Mouse (Mus musculus) kidney, embryonic 16.5 days (tissue): ENCODE measurements around the gene Nelfe. TPM values are rescaled to one million over a fixed set of nuclear protein-coding genes. Genes with fewer than 3 reads are reported as not detected.
"Not testable (repeated sequence)": the region's sequence is repeated elsewhere in the genome, so short reads cannot be mapped to it uniquely, and the experiment has no call there.

ENCODE experiments used
- ATAC-seq: fragments of 200-750 bp; cut with Nextera tagmentation; 2 replicates; pipeline ENCODE4 v1.8.0; 2017; ENCODE audit warnings: moderate TSS enrichment; ENCODE audit not compliant: low FRiP score, low TSS enrichment
- H3K27ac ChIP-seq: fragments of 300-500 bp; sonication (generic); 2 replicates; pipeline ENCODE4 v1.5.1; 2014; ENCODE audit warnings: low read length
- H3K27me3 ChIP-seq: fragments of 300-500 bp; sonication (generic); 2 replicates; pipeline ENCODE4 v1.6.1; 2014; ENCODE audit warnings: low read length, control low read depth, mixed read lengths; ENCODE audit not compliant: insufficient read depth
- H3K36me3 ChIP-seq: fragments of 300-500 bp; sonication (generic); 2 replicates; pipeline ENCODE4 v1.6.1; 2014; ENCODE audit warnings: low read length, control low read depth, mixed read lengths; ENCODE audit not compliant: insufficient read depth
- H3K4me1 ChIP-seq: fragments of 300-500 bp; sonication (generic); 2 replicates; pipeline ENCODE4 v1.6.1; 2014; ENCODE audit warnings: low read length, control low read depth, mixed read lengths; ENCODE audit not compliant: insufficient read depth
- H3K4me2 ChIP-seq: fragments of 300-500 bp; sonication (generic); replicated peaks from 2 replicates; pipeline ENCODE4 v1.6.1; 2014; ENCODE audit warnings: low read depth, low read length
- H3K4me3 ChIP-seq: fragments of 300-500 bp; sonication (generic); 2 replicates; pipeline ENCODE4 v1.5.1; 2014; ENCODE audit warnings: mild to moderate bottlenecking, low read length
- H3K9ac ChIP-seq: fragments of 300-500 bp; sonication (generic); replicated peaks from 2 replicates; pipeline ENCODE4 v1.6.1; 2014; ENCODE audit warnings: low read length
- H3K9me3 ChIP-seq: fragments of 300-500 bp; sonication (generic); 2 replicates; pipeline ENCODE4 v1.6.1; 2016; ENCODE audit warnings: low read length, control low read depth
- WGBS: fragments of 180-500 bp; shearing (Covaris S2); extraction: QIAGEN DNeasy Blood & Tissue Kit; methylation state at CpG from one replicate; pipeline ENCODE4 v1.1.7; 2014; 5-methylcytosine and 5-hydroxymethylcytosine counted together
- polyA plus RNA-seq: library from polyadenylated mRNA; unstranded; fragments of >200 nt; fragmentation: Nextera tagmentation; extraction: Ambion mirVana; gene quantifications from 2 replicates; pipeline ENCODE4 v1.2.1, GENCODE M21; 2015

Nelfe gene
- 117 and 121 TPM in 2 replicates for polyA plus RNA-seq

DNA sequence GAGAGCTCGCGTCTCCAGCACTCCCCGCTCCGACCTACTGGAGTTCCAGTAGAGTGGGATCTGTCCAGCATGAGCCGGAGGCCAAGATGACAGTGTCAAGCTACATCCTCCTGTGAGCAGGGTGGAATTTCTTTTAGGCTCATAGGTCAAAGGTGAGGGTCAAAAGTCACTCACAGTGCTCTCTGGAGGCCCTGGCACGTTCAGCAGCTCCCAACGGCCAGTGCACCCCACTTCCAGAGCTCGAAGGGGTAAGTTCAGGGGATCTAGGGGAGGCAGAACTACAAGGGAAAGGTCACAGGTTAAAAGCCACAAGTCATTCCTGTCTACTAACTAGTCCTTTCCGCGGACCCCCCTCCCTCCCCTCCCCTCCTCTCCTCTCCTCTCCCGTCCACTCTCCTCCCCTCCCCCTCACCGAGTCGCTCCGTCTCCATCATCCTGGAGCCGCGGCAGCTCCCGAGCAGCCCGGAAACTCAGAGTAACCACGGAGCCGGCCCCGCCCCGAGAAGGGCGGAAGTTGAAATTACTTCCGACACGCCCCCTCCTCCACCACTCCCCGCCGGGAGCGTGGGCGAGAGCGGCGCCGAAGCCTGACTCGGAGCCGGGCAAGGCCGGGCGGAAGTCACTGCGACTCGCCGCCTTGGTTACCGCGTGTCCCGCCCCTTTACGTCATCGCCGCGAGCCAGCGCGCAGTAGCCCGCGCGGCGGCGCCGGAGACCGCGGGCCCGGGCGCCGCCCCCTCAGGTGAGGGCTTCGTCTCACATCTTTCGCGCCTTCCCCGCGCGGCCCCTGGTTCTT, at the start of gene Nelfe, which contains the start of gene Skiv2l:
TSS of gene Nelfe (plus strand) at position 670 of the 795 bp plus-strand sequence.
TSS of gene Skiv2l (minus strand) at position 489 of the 795 bp plus-strand sequence.
- peak within 1 kb of the TSS; percentile 82 for H3K9ac ChIP-seq
- peak within 1 kb of the TSS; percentile 54 for H3K27ac ChIP-seq
- H3K4me1 ChIP-seq: peaks cover 16% of the 10 kb centered on the region
- no peaks in the 10 kb centered on the region for H3K9me3 ChIP-seq
- peaks cover 53% of the 10 kb centered on the region for H3K36me3 ChIP-seq
- H3K4me2 ChIP-seq: peak within 1 kb of the TSS; percentile 89
- no peaks in the 10 kb centered on the region for H3K27me3 ChIP-seq
- H3K4me3 ChIP-seq: peak within 1 kb of the TSS; percentile 77
- ATAC-seq: peak; percentile 97
- under 1% methylated on average over 61 of the region's 65 CpGs for WGBS

- not testable (repeated sequence) for ATAC-seq, H3K27me3 ChIP-seq, H3K4me2 ChIP-seq, H3K36me3 ChIP-seq, H3K9ac ChIP-seq, H3K4me3 ChIP-seq, H3K9me3 ChIP-seq, H3K4me1 ChIP-seq, H3K27ac ChIP-seq
- WGBS: 96% methylated on average over 14 of the region's 16 CpGs
Observed at GRCm38 (mm10) chr17:34800781-34801305, 49.3 kb upstream of the Nelfe start.

DNA sequence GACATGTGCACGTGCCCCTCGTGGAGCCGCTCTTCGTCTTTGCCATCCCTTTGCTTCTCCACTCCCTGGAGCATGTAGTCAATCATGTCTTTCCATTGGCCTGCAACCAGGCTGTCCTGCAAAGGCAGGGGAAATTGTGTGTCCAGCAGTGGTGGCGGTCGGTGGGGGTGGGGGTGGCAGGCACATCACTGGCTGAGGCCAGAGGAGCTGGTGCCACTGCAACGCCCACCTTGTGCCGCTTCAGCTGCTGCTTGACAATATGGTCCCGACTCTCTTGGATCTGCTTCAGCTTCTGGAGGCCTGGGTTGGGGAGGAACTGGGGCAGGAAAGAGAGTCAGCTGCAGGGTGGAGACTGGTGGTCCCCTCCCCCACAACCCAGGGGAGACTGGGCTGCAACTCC, 47.4 kb upstream of the Nelfe start:
- not testable (repeated sequence) for H3K4me1 ChIP-seq

DNA sequence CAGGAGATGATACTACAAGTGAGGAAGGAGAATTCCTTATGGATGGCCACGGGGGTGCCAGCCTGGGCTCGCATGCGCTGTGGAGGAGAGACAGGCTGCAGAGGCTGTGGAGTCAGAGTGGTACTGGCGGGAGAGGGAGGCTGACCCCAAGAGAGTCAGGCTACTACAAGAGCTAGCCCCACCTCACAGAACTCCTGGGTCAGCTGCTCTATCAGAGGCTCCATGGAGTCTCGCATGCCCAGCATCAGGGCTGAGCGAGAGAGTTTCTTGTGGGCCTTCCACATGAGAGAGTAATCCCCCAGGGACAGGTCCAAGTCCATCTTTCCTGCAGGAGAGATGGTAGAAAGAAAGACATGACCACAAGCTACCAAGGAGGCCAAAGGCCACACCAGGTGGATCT, 46.8 kb upstream of the Nelfe start:
- not testable (repeated sequence) for H3K9me3 ChIP-seq, H3K9ac ChIP-seq, ATAC-seq, H3K27me3 ChIP-seq, H3K4me3 ChIP-seq, H3K36me3 ChIP-seq, H3K27ac ChIP-seq, H3K4me2 ChIP-seq, H3K4me1 ChIP-seq
- 93% methylated on average over 6 of the region's 6 CpGs for WGBS

More for the DNA sequence above, 47.4 kb upstream of the Nelfe start:
- not testable (repeated sequence) for H3K9ac ChIP-seq, H3K9me3 ChIP-seq, H3K27ac ChIP-seq, H3K4me2 ChIP-seq, H3K4me3 ChIP-seq, H3K36me3 ChIP-seq, H3K27me3 ChIP-seq, ATAC-seq
- WGBS: 95% methylated on average over 9 of the region's 9 CpGs

GRCm38 (mm10) chr17:34804301-34804700, 45.9 kb upstream of the Nelfe start, which contains the start of gene Cyp21a1:
TSS of gene Cyp21a1 (minus strand) at chr17:34804561.
- WGBS: 100% methylated on average over 2 of the region's 6 CpGs
- not testable (repeated sequence) for H3K4me1 ChIP-seq, H3K9me3 ChIP-seq, H3K36me3 ChIP-seq, H3K9ac ChIP-seq, H3K4me3 ChIP-seq, H3K4me2 ChIP-seq, ATAC-seq, H3K27me3 ChIP-seq, H3K27ac ChIP-seq

DNA sequence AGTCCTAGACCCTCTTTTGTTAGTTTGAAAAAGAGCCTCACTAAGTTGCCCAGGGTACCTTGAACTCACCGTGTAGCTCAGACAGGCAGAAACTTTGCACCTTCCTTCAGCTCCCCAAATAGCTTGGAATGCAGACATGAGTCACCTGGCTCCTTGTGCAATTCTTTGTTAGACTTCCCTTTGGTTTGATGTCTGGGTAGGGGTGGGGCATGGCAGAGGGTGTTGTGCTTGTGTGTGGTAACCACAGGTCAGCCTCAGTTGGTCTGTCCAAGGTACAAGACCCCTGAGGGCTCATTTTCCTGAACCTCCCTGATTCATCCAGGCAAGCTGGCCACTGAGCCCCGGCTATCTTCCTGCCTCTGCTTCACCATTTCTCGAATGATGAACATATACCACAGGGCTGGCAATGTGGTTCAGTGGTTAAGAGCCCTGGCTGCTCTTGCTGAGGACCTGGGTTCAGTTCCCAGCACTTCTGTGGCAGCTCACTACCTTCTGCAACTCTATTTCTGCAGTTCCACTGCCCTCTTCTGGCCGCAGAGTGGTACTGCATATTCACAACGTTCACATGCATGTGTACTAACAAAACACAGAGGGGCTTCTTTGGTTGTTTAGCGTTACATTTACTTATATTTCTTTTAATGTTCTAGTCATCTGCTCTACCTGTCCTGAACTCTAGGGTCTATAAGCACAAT, 45.2 kb upstream of the Nelfe start:
- no peak for ATAC-seq
- Histone ChIP-seq H3K4me2 (no peak overlapping the region), H3K27me3 (no peaks in the 10 kb centered on the region), H3K36me3 (no peaks in the 10 kb centered on the region), H3K9ac (no peak overlapping the region), H3K27ac (no peak overlapping the region), H3K4me1 (no peaks in the 10 kb centered on the region), H3K4me3 (no peak overlapping the region), H3K9me3 (peaks cover 6% of the 10 kb centered on the region; the same call in 1 of the 2 replicates)
- 74% methylated on average over 6 of the region's 6 CpGs for WGBS

DNA sequence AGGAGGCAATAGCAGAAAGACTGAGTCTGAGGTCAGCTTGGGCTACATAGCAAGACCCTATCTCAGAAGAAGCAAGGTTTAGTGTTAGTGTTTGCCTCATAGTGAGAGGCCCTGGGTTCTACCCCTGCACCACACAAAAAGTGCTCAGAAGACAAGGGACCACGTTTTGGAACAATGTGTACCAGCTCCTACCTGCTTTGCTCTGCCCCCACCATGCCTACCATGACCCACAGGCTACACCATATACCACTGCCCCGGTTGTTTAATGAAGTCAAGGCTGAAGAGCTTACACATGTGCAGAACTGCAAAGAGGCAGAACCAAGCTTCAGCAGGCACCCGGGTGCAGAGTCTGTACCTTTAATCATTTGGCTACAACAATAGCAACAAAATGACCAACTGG, 43.0 kb upstream of the Nelfe start:
- WGBS: 71% methylated on average over 3 of the region's 3 CpGs
- Histone ChIP-seq H3K9ac (no peak overlapping the region), H3K27ac (no peak overlapping the region), H3K9me3 (peaks cover 6% of the 10 kb centered on the region; the same call in 1 of the 2 replicates), H3K4me2 (no peak overlapping the region), H3K36me3 (no peaks in the 10 kb centered on the region), H3K4me3 (no peak overlapping the region), H3K4me1 (no peaks in the 10 kb centered on the region), H3K27me3 (no peaks in the 10 kb centered on the region)
- no peak for ATAC-seq

DNA sequence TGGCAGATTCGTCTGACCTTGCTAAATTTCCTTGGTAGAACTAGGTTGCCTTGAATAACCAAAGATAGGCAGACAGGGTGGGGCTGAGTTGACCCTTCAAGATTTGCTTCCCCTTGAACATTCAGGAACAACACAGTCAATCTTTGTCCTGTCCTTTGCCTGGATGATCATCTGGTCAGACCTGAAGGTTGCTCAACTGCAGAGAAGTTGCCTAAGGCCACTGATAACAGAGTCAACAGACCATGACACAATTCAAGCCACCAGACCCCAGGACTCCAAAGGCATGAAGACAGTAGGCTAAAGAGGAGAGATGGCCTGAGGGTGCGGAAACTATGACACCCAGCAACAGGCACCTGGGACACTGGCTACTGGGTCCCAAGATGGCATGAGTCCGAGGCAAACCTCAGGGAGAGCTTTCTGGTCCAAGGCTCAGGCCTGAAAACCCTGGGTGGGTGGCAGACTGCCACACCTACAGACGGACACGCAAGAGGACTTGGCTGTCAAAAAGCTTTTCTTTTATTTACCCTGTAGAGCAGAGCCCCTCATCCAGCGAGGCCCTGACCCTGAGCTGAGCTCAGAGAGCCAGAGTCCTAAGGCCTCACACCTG, 41.5 kb upstream of the Nelfe start:
- no peaks in the 10 kb centered on the region for H3K4me1 ChIP-seq
- no peak overlapping the region for H3K4me2 ChIP-seq
- H3K36me3 ChIP-seq: no peaks in the 10 kb centered on the region
- WGBS: 85% methylated on average over 6 of the region's 6 CpGs
- no peaks in the 10 kb centered on the region for H3K27me3 ChIP-seq
- ATAC-seq: no peak
- H3K9me3 ChIP-seq: peaks cover 6% of the 10 kb centered on the region; the same call in 1 of the 2 replicates
- H3K9ac ChIP-seq: no peak overlapping the region
- no peak overlapping the region for H3K4me3 ChIP-seq
- no peak overlapping the region for H3K27ac ChIP-seq

DNA sequence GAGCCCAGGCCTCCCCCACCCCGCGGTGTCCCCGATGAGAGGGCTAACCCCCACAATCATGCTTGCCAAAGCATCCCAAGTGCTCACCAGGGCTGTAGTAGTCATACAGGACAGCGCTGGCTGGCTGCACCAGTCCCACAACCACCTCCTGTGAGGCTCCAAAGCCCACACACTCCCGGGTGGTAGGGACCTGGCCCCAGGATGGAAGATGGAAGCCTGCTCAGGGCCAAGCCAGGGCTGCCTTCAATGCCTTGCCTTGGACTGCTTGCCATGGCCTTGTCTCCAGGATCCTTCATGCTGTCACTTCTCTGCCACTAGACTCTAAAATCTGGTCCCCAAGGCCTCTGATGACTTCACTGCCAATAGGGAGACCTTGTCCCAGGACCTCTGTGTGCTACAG, 39.8 kb upstream of the Nelfe start:
- ATAC-seq, H3K9me3 ChIP-seq: not testable (repeated sequence)
- WGBS: 90% methylated on average over 5 of the region's 5 CpGs

More for the DNA sequence above, 39.8 kb upstream of the Nelfe start:
- H3K36me3 ChIP-seq, H3K27me3 ChIP-seq, H3K27ac ChIP-seq, H3K4me2 ChIP-seq, H3K4me3 ChIP-seq, H3K9ac ChIP-seq, H3K4me1 ChIP-seq: not testable (repeated sequence)
